Mouse (Mus musculus): ENCODE results near the gene Muc3a.

Gene Muc3a

DNA sequence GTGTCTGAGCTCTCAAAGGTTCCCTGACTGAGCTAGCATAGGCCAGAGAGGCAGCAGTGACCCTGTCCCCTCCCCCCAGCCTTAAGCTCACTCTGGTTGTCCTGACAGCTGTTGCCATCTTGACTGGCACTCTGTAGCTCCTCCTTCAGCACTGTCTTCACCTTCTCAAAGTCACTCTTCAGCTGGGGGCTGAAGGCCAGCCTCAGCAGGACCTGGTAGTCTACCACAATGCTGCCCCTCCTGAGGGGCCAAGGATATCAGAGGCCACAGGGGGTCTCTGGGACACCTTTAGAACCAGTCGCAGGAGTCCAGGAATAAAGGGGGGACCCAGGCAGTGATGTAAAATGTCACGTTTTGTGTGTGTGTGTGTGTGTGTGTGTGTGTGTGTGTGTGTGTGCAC, at the start of gene Muc3a:
Gene Muc3a, minus strand, starts transcription at position 101 of the 400 bp plus-strand sequence.
- no peak for DNase-seq (ENCODE audit: low read depth, low spot score)

GRCm38 (mm10) chr5:137211114-137211829, 917 bp downstream of the Muc3a start:
- peak; percentile 66 for DNase-seq (ENCODE audit: low read depth, low spot score)

- peak; percentile 51 for DNase-seq (ENCODE audit: low read depth, low spot score)
These were observed 1.5 kb downstream of the Muc3a start for GRCm38 (mm10) chr5:137210689-137211088.

DNA sequence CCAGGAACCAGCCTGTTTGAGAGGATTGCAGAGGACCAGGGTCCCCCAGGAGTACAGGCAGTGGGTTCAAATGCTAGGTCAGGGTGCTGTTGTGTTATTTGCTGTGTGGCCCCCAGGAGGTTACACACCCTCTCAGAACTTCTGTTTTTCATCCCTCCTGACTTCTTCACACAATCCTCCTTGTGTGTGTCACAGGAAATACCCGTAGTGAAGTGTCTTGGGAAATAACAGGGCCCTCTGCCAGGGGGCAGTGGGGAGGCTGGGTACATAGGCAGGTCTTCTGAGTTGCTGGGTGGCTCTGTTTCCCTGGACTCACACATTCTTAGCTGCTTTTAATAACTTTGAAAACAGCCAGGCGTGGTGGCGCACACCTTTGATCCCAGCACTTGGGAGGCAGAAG, 6.9 kb downstream of the Muc3a start:
- DNase-seq (ENCODE audit: low read depth, low spot score): no peak

GRCm38 (mm10) chr5:137194488-137195120, 17.6 kb downstream of the Muc3a start:
- no peak for DNase-seq (ENCODE audit: low read depth, low spot score)

DNA sequence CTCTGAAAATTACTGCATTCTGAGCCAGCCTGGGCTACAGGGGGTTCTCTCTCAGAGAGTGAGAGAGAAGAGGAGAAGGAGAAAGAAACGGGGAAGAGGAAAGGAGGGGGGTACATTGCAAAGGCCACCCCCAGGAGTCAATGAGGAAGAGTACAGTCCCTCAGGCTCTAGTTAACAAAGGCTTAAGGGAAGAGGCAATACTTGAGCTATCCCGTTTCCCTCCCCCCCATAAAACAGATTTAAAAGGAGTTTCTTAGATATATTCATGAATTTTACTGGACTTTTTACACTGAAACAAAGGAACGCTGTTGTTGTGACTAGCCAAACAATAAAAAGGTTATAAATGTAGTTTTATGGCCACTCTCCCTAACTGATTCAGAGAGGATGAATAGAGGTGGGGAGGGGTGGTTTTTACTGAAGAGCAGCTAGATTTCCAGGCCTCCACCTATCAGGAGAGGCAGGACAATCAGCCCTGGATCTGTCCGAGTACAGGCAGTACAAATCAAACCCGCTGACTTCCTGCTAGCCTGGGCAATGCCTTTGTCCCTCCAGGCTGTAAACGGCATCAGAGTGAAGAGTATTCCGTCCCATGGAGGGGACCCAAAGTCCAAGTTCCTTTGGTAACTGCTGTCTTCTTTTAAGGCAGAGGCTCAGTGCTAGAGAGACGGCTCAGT, 18.8 kb downstream of the Muc3a start:
- DNase-seq (ENCODE audit: low read depth, low spot score): no peak

- DNase-seq (ENCODE audit: low read depth, low spot score): peak; percentile 58
These were observed 22.9 kb downstream of the Muc3a start for GRCm38 (mm10) chr5:137189326-137189725.

DNA sequence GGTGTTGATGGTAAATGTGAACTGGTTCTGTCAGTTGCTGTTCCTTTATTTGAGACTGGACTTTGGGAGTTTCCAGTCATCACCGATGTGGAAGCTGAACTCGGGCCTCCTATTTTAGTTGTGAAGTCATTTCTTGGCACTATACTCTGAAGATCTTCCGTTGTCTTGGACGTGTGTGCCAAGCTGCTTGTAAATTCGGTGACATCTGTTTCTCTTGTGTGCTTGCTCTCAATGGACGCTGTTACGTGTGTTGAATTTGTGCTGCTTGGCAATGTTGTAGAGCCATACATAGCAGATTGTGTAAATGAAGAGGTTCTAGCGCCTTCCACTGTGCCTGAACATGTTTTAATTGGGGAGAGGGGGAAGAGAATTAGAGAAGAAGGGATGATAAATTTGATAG, 26.8 kb downstream of the Muc3a start:
- DNase-seq (ENCODE audit: low read depth, low spot score): no peak

GRCm38 (mm10) chr5:137179646-137180374, 32.4 kb downstream of the Muc3a start:
- DNase-seq (ENCODE audit: low read depth, low spot score): no peak

GRCm38 (mm10) chr5:137173967-137174366, 38.2 kb downstream of the Muc3a start:
- DNase-seq (ENCODE audit: low read depth, low spot score): no peak

GRCm38 (mm10) chr5:137172591-137172990, 39.6 kb downstream of the Muc3a start:
- DNase-seq (ENCODE audit: low read depth, low spot score): peak; percentile 71

DNA sequence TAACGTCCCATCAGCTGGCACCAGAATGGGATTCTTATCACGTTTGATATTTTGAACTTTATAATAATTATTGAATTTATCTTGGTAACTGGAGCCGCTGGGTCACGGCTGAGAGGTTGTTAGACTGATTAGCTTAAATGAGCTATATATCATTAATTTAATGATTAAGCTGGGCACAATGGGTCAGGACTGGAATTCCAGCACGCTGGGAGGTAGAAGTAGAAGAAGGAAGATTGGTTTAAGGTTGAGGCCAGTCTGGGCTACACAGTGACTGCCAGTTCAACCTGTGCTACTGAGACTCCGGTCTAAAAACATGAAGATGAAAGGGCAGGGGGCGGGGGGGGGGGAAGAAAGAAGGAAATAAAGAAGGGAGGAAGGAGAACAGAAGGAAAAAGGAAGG, 40.7 kb downstream of the Muc3a start:
- DNase-seq (ENCODE audit: low read depth, low spot score): no peak

DNA sequence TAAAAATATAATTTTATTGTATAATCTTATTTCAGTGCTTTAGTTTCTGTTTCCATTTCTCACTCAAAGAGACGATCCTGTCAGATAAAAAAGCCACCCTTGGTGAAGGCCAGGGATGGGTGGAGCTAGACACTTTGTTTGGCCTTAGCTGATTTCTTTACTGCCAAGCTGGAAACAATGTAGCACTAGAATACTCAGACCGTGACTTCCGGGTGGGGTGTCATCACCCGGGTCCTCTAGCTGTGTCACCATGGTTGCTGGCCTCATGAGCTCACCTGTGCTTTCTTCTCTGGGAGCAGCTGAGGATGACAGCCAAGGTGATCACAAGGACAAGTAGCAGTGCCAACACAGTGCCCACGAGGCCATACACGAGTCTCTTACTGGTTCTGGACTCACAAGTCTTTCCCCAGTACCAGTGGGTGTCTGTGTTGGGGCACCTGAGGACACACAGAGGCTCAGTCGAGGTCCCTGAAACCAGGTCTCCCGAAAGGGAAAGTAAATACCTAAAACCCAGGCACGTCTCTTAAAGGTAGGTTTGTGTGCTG, 41.3 kb downstream of the Muc3a start:
- no peak for DNase-seq (ENCODE audit: low read depth, low spot score)

DNA sequence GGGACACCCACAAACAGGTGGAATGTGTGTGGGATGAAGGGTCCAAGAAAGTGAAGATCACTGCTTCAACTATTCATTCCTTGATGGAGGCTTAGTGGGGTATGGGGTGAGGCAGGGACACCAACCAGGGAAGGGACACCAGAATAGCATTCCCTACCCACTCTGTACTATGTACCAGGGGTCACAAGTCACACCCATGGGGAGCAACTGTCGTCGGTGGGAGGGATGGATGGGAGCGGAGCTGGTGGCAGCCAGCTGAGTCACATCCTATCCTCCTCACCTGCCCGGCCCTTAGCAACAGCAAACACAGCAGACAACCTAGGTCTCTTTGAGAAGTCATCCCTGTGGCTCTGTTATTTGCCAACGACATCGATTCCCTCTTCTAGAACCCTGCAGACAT, 44.6 kb downstream of the Muc3a start:
- no peak for DNase-seq (ENCODE audit: low read depth, low spot score)

DNA sequence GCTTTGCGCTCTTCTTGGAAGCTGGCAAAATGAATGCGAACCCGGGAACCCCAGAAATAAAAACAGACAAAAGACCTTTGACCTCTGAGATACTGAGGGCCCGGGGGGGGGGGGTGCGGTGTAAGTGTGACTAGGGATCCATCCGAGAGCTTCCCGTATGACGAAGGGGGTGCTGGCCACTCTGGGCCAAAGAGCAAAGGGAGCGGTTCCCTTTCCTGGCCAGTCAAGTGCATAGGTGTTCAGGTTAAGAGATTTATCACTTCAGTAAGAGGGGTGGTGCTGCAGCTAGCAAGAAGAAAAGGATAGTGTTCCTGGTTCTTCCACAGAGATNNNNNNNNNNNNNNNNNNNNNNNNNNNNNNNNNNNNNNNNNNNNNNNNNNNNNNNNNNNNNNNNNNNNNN, 46.2 kb downstream of the Muc3a start:
- DNase-seq (ENCODE audit: low read depth, low spot score): no peak

- DNase-seq (ENCODE audit: low read depth, low spot score): no peak
These were observed 50.3 kb downstream of the Muc3a start for GRCm38 (mm10) chr5:137161853-137162252.

DNA sequence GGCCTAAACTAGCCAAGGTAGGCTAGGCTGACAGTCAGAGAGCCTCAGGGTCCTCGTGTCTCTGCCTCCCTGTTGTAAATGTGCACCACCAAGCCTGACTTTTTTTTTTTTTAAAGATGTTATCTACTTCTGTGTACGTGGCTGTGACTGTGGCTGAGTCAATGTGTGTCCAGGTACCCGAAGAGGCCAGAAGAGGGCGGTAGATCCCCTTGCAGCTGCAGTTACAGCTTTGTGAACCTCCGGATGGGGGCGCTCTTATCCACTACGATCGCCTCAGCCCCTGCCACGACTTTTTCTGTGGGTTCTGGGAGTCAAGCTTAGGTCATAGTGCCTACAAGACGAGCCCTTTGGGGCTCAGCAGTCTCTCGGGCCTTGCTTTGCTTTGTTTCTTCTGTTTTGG, 52.7 kb downstream of the Muc3a start:
- DNase-seq (ENCODE audit: low read depth, low spot score): peak; percentile 81
